Mouse (Mus musculus): Measurements from ENCODE around the gene Fosb. TPM values are rescaled to one million over a fixed set of nuclear protein-coding genes. Genes with fewer than 3 reads are reported as not detected.

Fosb gene
- polyA plus RNA-seq, 1 experiment from 2014 or later = 0.10 TPM

DNA sequence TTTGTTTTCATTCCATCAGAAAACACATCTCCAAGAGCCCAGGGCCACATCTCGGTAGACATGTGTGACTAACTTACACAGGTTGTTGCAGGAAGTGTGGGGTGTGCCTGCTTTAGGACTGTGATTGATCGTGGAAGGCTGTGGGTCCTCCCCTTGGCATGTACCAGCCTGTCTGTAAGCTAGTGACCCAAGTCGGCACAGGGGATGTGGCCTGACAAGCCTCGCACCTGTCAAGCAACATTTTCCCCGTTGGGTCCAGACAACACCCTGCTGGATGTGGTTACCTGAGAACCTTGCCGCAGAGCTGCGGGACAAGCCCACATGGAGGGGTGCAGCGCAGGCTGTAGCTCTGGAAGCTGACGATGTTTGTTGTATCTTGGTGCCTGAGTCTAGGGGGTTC is 12.6 kb upstream of the Fosb start:
- no peak for ATAC-seq
- Histone ChIP-seq H3K36me3 (ENCODE audit: control insufficient read depth, insufficient read depth, low read length) (no peaks in the 10 kb centered on the region), H3K4me3 (ENCODE audit: low read length) (no peak overlapping the region), H3K9ac (ENCODE audit: low read depth, low read length) (no peak overlapping the region), H3K27me3 (replicated peaks; ENCODE audit: control insufficient read depth, insufficient read depth, low read length) (peaks cover 8% of the 10 kb centered on the region; the same call in 1 of the 2 replicates), H3K27ac (ENCODE audit: low read length) (no peak overlapping the region), H3K4me1 (ENCODE audit: control insufficient read depth, insufficient read depth, low read length) (peaks cover 18% of the 10 kb centered on the region), H3K9me3 (ENCODE audit: control insufficient read depth, low read length) (no peaks in the 10 kb centered on the region), H3K4me2 (ENCODE audit: low read depth, low read length) (no peak overlapping the region)
- 53% methylated on average over 9 of the region's 9 CpGs for WGBS

DNA sequence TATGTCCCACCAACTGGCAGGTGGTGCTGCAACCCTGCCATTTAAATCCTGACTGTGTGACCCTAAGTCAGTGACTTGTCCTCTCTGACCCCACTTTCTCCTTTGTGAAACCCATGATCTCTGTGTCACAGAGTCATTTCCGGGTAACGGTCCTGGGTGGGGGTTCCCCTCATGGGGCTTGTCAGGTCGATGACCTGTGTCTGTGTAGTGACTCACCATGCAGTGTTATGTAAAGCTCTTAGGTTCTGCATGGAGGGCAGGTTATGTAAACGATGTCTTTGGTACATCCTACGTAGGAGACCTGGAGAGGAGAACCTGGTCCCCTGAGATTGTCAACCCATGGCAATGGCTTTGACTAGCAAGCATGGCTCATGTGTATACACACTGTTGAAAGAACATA is 11.6 kb upstream of the Fosb start:
- H3K27me3 ChIP-seq (replicated peaks; ENCODE audit: control insufficient read depth, insufficient read depth, low read length) = peaks cover 8% of the 10 kb centered on the region; the same call in 1 of the 2 replicates
- no peak overlapping the region for H3K27ac ChIP-seq (ENCODE audit: low read length)
- no peak overlapping the region for H3K9ac ChIP-seq (ENCODE audit: low read depth, low read length)
- 41% methylated on average over 5 of the region's 5 CpGs for WGBS
- peaks cover 11% of the 10 kb centered on the region; the same call in 1 of the 2 replicates for H3K4me1 ChIP-seq (ENCODE audit: control insufficient read depth, insufficient read depth, low read length)
- no peaks in the 10 kb centered on the region for H3K36me3 ChIP-seq (ENCODE audit: control insufficient read depth, insufficient read depth, low read length)
- no peak overlapping the region for H3K4me3 ChIP-seq (ENCODE audit: low read length)
- no peak for ATAC-seq
- no peaks in the 10 kb centered on the region for H3K9me3 ChIP-seq (ENCODE audit: control insufficient read depth, low read length)
- H3K4me2 ChIP-seq (ENCODE audit: low read depth, low read length) = no peak overlapping the region

DNA sequence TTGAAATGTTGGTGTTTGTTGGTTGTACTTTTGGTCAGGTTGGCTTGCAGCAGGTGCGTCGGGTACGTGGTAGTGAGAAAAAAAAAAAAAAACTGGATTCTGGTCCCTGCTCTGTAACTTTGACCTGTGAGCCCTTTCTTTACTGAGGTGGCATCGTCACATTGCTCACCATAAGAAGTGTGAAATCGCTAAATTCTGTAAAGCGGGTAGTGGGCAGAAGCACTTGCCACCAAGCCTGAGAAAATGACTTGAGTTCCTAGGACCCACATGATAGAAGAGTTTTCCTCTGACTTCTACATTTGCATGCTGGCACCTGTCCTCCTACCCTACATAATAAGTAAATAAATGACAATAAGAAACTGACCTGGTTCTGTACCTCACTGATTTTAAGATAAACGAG is 10.8 kb upstream of the Fosb start:
- Histone ChIP-seq H3K4me2 (ENCODE audit: low read depth, low read length) (peak overlapping the region; percentile 90; the same call in 1 of the 2 replicates), H3K9me3 (ENCODE audit: control insufficient read depth, low read length) (no peaks in the 10 kb centered on the region), H3K4me1 (ENCODE audit: control insufficient read depth, insufficient read depth, low read length) (peaks cover 9% of the 10 kb centered on the region; the same call in 1 of the 2 replicates), H3K4me3 (ENCODE audit: low read length) (no peak overlapping the region), H3K27me3 (replicated peaks; ENCODE audit: control insufficient read depth, insufficient read depth, low read length) (peaks cover 8% of the 10 kb centered on the region; the same call in 1 of the 2 replicates), H3K36me3 (ENCODE audit: control insufficient read depth, insufficient read depth, low read length) (no peaks in the 10 kb centered on the region), H3K27ac (ENCODE audit: low read length) (no peak overlapping the region), H3K9ac (ENCODE audit: low read depth, low read length) (no peak overlapping the region)
- no peak for ATAC-seq
- 38% methylated on average over 7 of the region's 7 CpGs for WGBS

DNA sequence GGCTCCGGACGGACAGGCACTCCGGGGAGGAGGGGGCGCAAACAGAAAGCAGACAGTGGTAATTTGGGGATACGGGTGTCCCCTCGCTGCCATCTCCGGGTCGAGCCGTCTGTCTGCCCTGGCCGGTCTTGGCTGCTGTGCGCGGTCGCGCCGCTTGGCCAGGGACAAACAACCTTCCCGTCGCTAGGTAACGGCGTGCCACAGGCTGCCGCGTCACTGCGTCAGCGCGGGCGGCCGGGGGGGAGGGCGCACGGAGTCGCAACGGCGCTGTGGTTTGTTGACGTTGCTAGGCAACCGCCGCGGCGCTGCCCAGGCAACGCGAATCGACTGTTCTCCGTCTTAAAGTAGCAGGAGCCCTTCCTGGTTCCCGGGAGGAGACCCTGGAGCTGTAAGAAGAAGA is 10.1 kb upstream of the Fosb start:
- peaks cover 9% of the 10 kb centered on the region; the same call in 1 of the 2 replicates for H3K4me1 ChIP-seq (ENCODE audit: control insufficient read depth, insufficient read depth, low read length)
- no peak overlapping the region for H3K27ac ChIP-seq (ENCODE audit: low read length)
- no peaks in the 10 kb centered on the region for H3K9me3 ChIP-seq (ENCODE audit: control insufficient read depth, low read length)
- peaks cover 8% of the 10 kb centered on the region; the same call in 1 of the 2 replicates for H3K27me3 ChIP-seq (replicated peaks; ENCODE audit: control insufficient read depth, insufficient read depth, low read length)
- 0% methylated on average over 41 of the region's 41 CpGs for WGBS
- H3K36me3 ChIP-seq (ENCODE audit: control insufficient read depth, insufficient read depth, low read length) = no peaks in the 10 kb centered on the region
- ATAC-seq = peak; percentile 95
- peak overlapping the region; percentile 62 for H3K9ac ChIP-seq (ENCODE audit: low read depth, low read length)
- peak overlapping the region; percentile 53 for H3K4me3 ChIP-seq (ENCODE audit: low read length)
- peak overlapping the region; percentile 90 for H3K4me2 ChIP-seq (ENCODE audit: low read depth, low read length)

DNA sequence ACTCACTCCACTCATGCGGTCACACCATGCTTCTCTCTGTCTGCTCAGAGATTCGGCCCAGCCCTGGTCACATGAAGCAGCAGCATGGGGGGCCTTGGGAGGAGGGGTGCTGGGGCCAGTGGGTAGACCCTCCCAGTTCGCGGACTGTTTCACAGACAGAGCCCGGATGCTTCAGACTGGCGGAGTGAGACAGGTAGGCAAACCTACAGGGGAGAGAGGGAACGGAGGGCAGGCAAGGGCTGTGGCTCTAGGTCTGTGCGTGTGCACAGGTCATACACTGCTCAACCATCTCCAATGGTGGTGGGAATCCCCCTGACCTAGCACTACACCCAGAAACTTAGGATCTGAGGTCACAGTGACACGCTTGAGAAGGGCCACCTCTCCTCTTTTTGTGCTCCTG is 9.6 kb upstream of the Fosb start:
- ATAC-seq = peak; percentile 61
- Histone ChIP-seq H3K27ac (ENCODE audit: low read length) (no peak overlapping the region), H3K4me2 (ENCODE audit: low read depth, low read length) (peak overlapping the region; percentile 90), H3K4me1 (ENCODE audit: control insufficient read depth, insufficient read depth, low read length) (peaks cover 9% of the 10 kb centered on the region; the same call in 1 of the 2 replicates), H3K4me3 (ENCODE audit: low read length) (peak overlapping the region; percentile 53), H3K27me3 (replicated peaks; ENCODE audit: control insufficient read depth, insufficient read depth, low read length) (peaks cover 8% of the 10 kb centered on the region; the same call in 1 of the 2 replicates), H3K36me3 (ENCODE audit: control insufficient read depth, insufficient read depth, low read length) (no peaks in the 10 kb centered on the region), H3K9me3 (ENCODE audit: control insufficient read depth, low read length) (no peaks in the 10 kb centered on the region), H3K9ac (ENCODE audit: low read depth, low read length) (peak overlapping the region; percentile 62)
- 19% methylated on average over 9 of the region's 9 CpGs for WGBS

DNA sequence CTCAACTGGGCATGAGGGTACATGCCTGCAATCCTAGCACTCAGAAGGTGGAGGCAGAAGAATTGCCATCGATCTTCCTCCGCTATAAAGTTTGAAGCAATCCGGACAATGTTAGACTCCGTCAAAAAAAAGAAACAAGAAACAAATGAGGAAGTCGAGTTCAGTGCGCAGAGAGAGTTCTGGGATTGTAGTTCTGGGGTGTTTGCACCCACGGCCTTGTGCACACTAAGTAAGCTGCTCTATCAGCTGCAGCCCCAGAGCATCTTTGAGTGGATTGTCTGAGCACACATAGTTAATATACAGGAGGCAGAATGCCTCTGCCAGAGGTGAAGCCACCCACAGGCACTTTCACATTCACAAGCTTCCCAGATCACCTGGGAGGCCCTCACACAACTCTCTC is 8.8 kb upstream of the Fosb start:
- WGBS = 72% methylated on average over 7 of the region's 7 CpGs
- peaks cover 9% of the 10 kb centered on the region; the same call in 1 of the 2 replicates for H3K4me1 ChIP-seq (ENCODE audit: control insufficient read depth, insufficient read depth, low read length)
- ATAC-seq = no peak

DNA sequence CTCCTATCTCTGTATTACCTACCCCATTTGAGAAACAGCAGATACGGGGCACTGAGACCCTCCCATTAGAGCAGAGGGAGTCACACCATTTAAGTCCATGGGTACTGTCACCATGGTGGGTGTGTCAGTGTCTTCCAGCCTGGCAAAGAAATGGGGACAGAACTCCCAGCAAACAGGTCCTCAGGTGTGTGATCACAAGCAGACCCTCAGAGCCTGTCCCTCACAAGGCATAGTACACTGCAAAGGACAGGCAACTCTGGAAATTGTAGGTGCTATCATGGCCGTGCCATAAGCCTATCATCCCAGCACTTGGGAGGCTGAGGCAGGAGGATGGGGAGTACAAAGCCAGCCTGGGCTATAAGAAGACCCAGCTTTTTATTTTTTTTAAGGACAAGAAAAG is 8.3 kb upstream of the Fosb start:
- peaks cover 8% of the 10 kb centered on the region; the same call in 1 of the 2 replicates for H3K27me3 ChIP-seq (replicated peaks; ENCODE audit: control insufficient read depth, insufficient read depth, low read length)
- WGBS = 61% methylated on average over 2 of the region's 2 CpGs
- ATAC-seq = no peak
- H3K4me3 ChIP-seq (ENCODE audit: low read length) = no peak overlapping the region
- H3K9me3 ChIP-seq (ENCODE audit: control insufficient read depth, low read length) = no peaks in the 10 kb centered on the region
- no peak overlapping the region for H3K27ac ChIP-seq (ENCODE audit: low read length)
- H3K4me1 ChIP-seq (ENCODE audit: control insufficient read depth, insufficient read depth, low read length) = peaks cover 9% of the 10 kb centered on the region; the same call in 1 of the 2 replicates
- H3K4me2 ChIP-seq (ENCODE audit: low read depth, low read length) = no peak overlapping the region
- H3K36me3 ChIP-seq (ENCODE audit: control insufficient read depth, insufficient read depth, low read length) = no peaks in the 10 kb centered on the region
- H3K9ac ChIP-seq (ENCODE audit: low read depth, low read length) = no peak overlapping the region

More for the DNA sequence above, 8.8 kb upstream of the Fosb start:
- peaks cover 8% of the 10 kb centered on the region; the same call in 1 of the 2 replicates for H3K27me3 ChIP-seq (replicated peaks; ENCODE audit: control insufficient read depth, insufficient read depth, low read length)
- H3K36me3 ChIP-seq (ENCODE audit: control insufficient read depth, insufficient read depth, low read length) = no peaks in the 10 kb centered on the region
- no peak overlapping the region for H3K4me2 ChIP-seq (ENCODE audit: low read depth, low read length)
- H3K9ac ChIP-seq (ENCODE audit: low read depth, low read length) = no peak overlapping the region
- H3K4me3 ChIP-seq (ENCODE audit: low read length) = no peak overlapping the region
- no peaks in the 10 kb centered on the region for H3K9me3 ChIP-seq (ENCODE audit: control insufficient read depth, low read length)
- no peak overlapping the region for H3K27ac ChIP-seq (ENCODE audit: low read length)

DNA sequence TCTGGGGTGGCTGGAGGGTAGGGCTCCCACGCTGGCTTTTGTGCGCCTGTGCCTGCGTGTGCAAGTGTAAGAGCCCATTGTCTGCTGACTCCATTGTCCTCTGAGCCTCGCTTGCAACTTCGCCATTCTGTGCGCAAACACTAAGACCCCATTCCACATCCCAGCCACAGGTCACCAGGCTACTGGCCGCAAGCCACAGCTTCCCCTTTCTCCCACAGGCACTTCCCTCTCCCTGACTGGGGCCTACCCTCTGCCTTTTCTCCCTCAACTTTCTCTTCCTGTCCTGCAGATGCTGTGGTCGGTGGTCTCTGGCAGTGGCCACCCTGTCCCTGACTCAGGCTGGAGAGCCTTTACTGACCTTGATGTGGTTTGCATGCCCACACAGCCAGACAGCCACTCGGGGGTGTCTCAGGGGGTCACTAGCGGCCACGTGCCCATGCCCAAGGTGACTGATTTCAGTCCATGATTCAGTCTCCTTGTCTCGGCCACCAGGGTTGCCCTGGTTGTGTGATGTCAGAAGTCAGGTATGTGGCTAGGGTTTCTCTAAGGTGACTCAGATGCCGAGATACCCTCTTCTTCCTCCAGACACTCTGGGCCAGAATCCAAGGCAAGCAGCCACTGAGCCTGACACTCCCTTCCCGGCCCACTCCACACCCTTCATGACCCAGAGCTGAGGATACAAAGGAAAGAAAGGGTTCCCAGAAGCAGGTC is 6.8 kb upstream of the Fosb start:
- no peak overlapping the region for H3K27ac ChIP-seq (ENCODE audit: low read length)
- no peak overlapping the region for H3K4me2 ChIP-seq (ENCODE audit: low read depth, low read length)
- no peaks in the 10 kb centered on the region for H3K36me3 ChIP-seq (ENCODE audit: control insufficient read depth, insufficient read depth, low read length)
- WGBS = 64% methylated on average over 14 of the region's 14 CpGs
- H3K4me3 ChIP-seq (ENCODE audit: low read length) = no peak overlapping the region
- H3K4me1 ChIP-seq (ENCODE audit: control insufficient read depth, insufficient read depth, low read length) = peaks cover 9% of the 10 kb centered on the region; the same call in 1 of the 2 replicates
- no peak overlapping the region for H3K9ac ChIP-seq (ENCODE audit: low read depth, low read length)
- no peaks in the 10 kb centered on the region for H3K9me3 ChIP-seq (ENCODE audit: control insufficient read depth, low read length)
- H3K27me3 ChIP-seq (replicated peaks; ENCODE audit: control insufficient read depth, insufficient read depth, low read length) = peaks cover 4% of the 10 kb centered on the region; the same call in 1 of the 2 replicates
- ATAC-seq = no peak

DNA sequence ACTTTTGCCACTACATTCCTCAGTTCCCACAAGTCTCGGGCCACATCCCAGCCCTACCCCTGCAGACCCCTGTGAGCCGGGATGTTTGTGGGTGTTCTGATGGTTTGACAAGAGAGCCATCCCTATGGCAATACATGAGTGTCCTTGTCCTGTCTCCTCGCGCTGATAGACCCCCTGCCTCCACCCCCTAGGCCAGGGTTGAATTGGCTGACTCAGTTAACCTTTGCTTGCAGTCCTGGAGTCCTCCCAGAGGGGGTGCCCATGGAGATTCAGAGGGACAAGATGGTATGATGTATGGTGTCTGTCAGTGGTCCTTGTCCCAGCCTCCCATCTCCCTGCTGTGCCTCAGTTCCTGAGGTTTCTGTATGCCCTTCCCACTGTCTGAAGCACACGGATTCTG is 4.2 kb upstream of the Fosb start:
- 38% methylated on average over 5 of the region's 5 CpGs for WGBS

More for the DNA sequence above, 4.2 kb upstream of the Fosb start:
- H3K9ac ChIP-seq (ENCODE audit: low read depth, low read length) = no peak overlapping the region
- H3K27ac ChIP-seq (ENCODE audit: low read length) = no peak overlapping the region
- H3K4me2 ChIP-seq (ENCODE audit: low read depth, low read length) = no peak overlapping the region
- no peaks in the 10 kb centered on the region for H3K27me3 ChIP-seq (replicated peaks; ENCODE audit: control insufficient read depth, insufficient read depth, low read length)
- H3K36me3 ChIP-seq (ENCODE audit: control insufficient read depth, insufficient read depth, low read length) = no peaks in the 10 kb centered on the region
- H3K4me3 ChIP-seq (ENCODE audit: low read length) = no peak overlapping the region
- no peak for ATAC-seq
- H3K4me1 ChIP-seq (ENCODE audit: control insufficient read depth, insufficient read depth, low read length) = peaks cover 8% of the 10 kb centered on the region
- H3K9me3 ChIP-seq (ENCODE audit: control insufficient read depth, low read length) = no peaks in the 10 kb centered on the region
